Mouse (Mus musculus) ES-Bruce4 (cell line): ENCODE data around the gene Fam155a.

ENCODE experiments used
- CTCF ChIP-seq: IDR thresholded peaks from one replicate; pipeline ENCODE4 v1.8.1; 2011; ENCODE audit warnings: low read depth, low read length
- EP300 ChIP-seq: IDR thresholded peaks from 2 replicates; pipeline ENCODE4 v1.6.1; 2011; ENCODE audit warnings: low read depth, low read length; ENCODE audit not compliant: insufficient read depth
- POLR2A ChIP-seq: IDR thresholded peaks from one replicate; pipeline ENCODE4 v1.8.1; 2011; ENCODE audit warnings: low read length; ENCODE audit not compliant: insufficient read depth

- TF ChIP-seq POLR2A (no peak), CTCF (no peak), EP300 (no peak)
These were observed 518.0 kb downstream of the Fam155a start for GRCm38 (mm10) chr8:9252991-9253390.
